Mouse (Mus musculus) forebrain, embryonic 16.5 days (tissue): ENCODE results near the gene BC004004. TPM values are rescaled to one million over a fixed set of nuclear protein-coding genes. Genes with fewer than 3 reads are reported as not detected.

Experiments
- ATAC-seq: fragments of 200-750 bp; cut with Nextera tagmentation; 2 replicates; pipeline ENCODE4 v1.8.0; 2017; ENCODE audit warnings: mild to moderate bottlenecking, moderate library complexity
- H3K27ac ChIP-seq: fragments of 300-500 bp; sonication (generic); 2 replicates; pipeline ENCODE4 v1.5.1; 2014; ENCODE audit warnings: low read length, control low read depth
- H3K27me3 ChIP-seq: fragments of 300-500 bp; sonication (generic); replicated peaks from 2 replicates; pipeline ENCODE4 v1.6.1; 2014; ENCODE audit warnings: low read length; ENCODE audit not compliant: control insufficient read depth, insufficient read depth
- H3K36me3 ChIP-seq: fragments of 300-500 bp; sonication (generic); 2 replicates; pipeline ENCODE4 v1.6.1; 2014; ENCODE audit not compliant: control insufficient read depth, insufficient read depth
- H3K4me1 ChIP-seq: fragments of 300-500 bp; sonication (generic); replicated peaks from 2 replicates; pipeline ENCODE4 v1.6.1; 2014; ENCODE audit warnings: low read length; ENCODE audit not compliant: control insufficient read depth, insufficient read depth
- H3K4me2 ChIP-seq: fragments of 300-500 bp; sonication (generic); 2 replicates; pipeline ENCODE4 v1.6.1; 2014; ENCODE audit warnings: mild to moderate bottlenecking, low read length, control low read depth
- H3K4me3 ChIP-seq: fragments of 300-500 bp; sonication (generic); replicated peaks from 2 replicates; pipeline ENCODE4 v1.5.1; 2014; ENCODE audit warnings: mild to moderate bottlenecking, low read length, control low read depth
- H3K9ac ChIP-seq: fragments of 300-500 bp; sonication (generic); replicated peaks from 2 replicates; pipeline ENCODE4 v1.6.1; 2014; ENCODE audit warnings: low read depth, low read length, control low read depth
- H3K9me3 ChIP-seq: fragments of 300-500 bp; sonication (generic); 2 replicates; pipeline ENCODE4 v1.6.1; 2016; ENCODE audit warnings: low read length; ENCODE audit not compliant: control insufficient read depth
- WGBS: fragments of 180-500 bp; shearing (Covaris S2); extraction: QIAGEN DNeasy Blood & Tissue Kit; methylation state at CpG from one replicate; pipeline ENCODE4 v1.1.7; 2014; 5-methylcytosine and 5-hydroxymethylcytosine counted together
- polyA plus RNA-seq: library from polyadenylated mRNA; unstranded; fragments of >200 nt; fragmentation: Nextera tagmentation; extraction: Ambion mirVana; gene quantifications from 2 replicates; pipeline ENCODE4 v1.2.1, GENCODE M21; 2015

BC004004 gene
- 102 and 108 TPM in 2 replicates for polyA plus RNA-seq

DNA sequence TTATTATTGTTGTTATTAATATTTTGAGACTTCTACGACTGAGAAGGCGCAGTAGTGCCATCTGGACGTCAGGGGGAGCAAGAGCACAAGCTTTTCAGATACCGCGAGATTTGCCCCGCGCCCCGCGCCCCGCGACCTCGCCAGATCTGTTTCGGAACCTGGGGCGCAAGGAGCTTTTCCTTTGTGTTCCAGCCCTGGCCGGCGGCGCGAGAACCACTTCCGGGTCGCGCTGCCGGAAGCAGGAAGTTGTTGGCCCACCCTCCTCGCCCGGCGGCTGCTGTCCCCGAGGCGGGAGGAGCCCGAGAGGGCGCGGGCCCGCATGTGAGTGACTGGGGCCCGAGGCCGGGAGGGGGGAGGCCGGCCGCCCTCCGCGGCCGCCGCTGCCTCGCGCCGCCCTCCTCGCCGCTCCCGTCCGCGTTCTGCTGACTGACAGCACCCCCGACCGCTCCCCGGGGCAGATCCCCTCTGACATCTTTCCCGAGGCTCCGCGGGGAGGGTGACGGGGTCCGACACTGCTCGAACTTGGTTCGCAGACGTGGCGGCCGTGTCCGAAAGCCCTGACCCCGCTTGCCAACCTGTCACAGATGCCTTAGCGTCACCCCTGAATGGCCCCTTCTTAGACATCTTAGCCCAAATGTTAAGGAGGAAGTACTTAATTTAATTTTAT lies at the start of gene BC004004:
TSS of gene BC004004 (plus strand) at position 107 of the 667 bp plus-strand sequence.
- peak; percentile 90 for ATAC-seq
- H3K9ac ChIP-seq, result peak within 1 kb of the TSS; percentile 99
- no peaks in the 10 kb centered on the region for H3K9me3 ChIP-seq
- peak within 1 kb of the TSS; percentile 89 for H3K27ac ChIP-seq
- peak within 1 kb of the TSS; percentile 93 for H3K4me3 ChIP-seq
- under 1% methylated on average over 51 of the region's 63 CpGs for WGBS
- H3K27me3 ChIP-seq, result no peaks in the 10 kb centered on the region
- H3K4me2 ChIP-seq, result peak within 1 kb of the TSS; percentile 88
- no peaks in the 10 kb centered on the region for H3K36me3 ChIP-seq
- H3K4me1 ChIP-seq, result peaks cover 23% of the 10 kb centered on the region

DNA sequence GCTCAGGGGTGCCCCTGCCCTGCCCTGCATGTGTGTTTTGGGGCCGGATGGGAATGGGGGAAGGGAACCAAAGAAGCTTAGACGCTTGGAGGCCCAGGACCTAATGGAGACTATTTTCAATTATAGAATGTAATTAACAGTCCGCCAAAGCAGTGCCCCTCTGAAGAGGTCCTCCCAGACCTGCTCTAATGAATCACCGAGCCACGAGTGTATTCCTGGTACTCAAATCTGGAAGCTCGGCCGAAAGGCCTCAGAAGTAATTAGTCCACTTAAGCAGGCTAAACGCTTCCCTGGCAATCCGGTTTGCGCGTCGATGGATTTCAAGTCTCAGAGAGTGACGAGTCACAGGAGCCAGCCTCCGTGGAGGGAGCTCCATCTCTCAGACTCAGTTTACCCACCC lies 48.0 kb upstream of the BC004004 start:
- H3K4me1 ChIP-seq, result no peaks in the 10 kb centered on the region
- H3K27me3 ChIP-seq, result no peaks in the 10 kb centered on the region
- no peaks in the 10 kb centered on the region for H3K9me3 ChIP-seq
- H3K27ac ChIP-seq, result no peak overlapping the region
- WGBS, result 16% methylated on average over 14 of the region's 14 CpGs
- H3K4me3 ChIP-seq, result no peak overlapping the region
- H3K4me2 ChIP-seq, result no peak overlapping the region
- H3K36me3 ChIP-seq, result no peaks in the 10 kb centered on the region
- no peak for ATAC-seq
- H3K9ac ChIP-seq, result no peak overlapping the region

DNA sequence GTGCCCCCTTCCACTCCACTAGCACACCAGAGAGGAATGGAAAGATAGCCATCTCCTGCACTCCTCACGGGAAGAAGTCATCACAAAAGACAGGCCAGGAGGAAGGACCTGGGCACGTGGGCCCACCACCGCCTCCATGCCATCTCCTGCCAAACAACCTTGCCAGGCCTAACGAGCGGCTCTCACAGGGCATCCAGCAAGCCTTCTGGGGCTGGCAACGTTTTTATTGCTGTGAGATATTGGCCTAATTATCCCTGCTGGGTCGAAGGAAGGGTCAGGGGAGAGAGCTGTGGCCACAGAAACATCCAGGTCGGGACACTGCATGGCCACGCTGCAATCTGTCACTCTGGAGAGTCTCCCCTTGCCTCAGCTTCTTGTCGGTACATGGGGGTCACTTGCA lies 37.5 kb upstream of the BC004004 start:
- 63% methylated on average over 10 of the region's 10 CpGs for WGBS
- Histone ChIP-seq H3K9ac (no peak overlapping the region), H3K27me3 (no peaks in the 10 kb centered on the region), H3K27ac (no peak overlapping the region), H3K4me1 (no peaks in the 10 kb centered on the region), H3K9me3 (no peaks in the 10 kb centered on the region), H3K36me3 (no peaks in the 10 kb centered on the region), H3K4me3 (no peak overlapping the region), H3K4me2 (no peak overlapping the region)
- ATAC-seq, result no peak

DNA sequence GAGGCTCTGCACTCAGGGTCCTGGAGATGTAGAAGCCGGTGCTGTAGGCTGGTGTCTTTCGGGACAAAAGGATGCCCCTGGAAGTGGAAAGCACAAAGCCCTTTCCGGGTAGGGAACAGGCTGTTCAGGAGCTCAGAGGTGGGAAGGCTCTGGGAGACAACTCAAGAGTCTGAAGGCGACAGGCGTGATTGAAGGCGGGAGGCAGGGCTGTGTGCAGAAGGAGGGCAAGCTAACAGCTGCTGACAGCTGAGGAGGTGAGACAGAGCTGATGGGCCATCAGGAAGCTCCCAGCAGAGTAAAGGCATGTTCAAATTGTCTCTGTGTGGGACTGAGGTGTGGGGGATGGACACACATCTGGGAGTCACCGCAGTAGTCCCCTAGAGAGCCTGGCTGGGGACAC lies 32.5 kb upstream of the BC004004 start:
- 77% methylated on average over 7 of the region's 7 CpGs for WGBS
- Histone ChIP-seq H3K4me1 (peaks cover 14% of the 10 kb centered on the region), H3K9ac (no peak overlapping the region), H3K4me2 (peak overlapping the region; percentile 96; the same call in 1 of the 2 replicates), H3K27me3 (0 out of 2 replicates have a peak, but pooled peaks cover 2% of the 10 kb centered on the region), H3K36me3 (no peaks in the 10 kb centered on the region), H3K4me3 (no peak overlapping the region), H3K27ac (no peak overlapping the region), H3K9me3 (no peaks in the 10 kb centered on the region)
- ATAC-seq, result no peak

DNA sequence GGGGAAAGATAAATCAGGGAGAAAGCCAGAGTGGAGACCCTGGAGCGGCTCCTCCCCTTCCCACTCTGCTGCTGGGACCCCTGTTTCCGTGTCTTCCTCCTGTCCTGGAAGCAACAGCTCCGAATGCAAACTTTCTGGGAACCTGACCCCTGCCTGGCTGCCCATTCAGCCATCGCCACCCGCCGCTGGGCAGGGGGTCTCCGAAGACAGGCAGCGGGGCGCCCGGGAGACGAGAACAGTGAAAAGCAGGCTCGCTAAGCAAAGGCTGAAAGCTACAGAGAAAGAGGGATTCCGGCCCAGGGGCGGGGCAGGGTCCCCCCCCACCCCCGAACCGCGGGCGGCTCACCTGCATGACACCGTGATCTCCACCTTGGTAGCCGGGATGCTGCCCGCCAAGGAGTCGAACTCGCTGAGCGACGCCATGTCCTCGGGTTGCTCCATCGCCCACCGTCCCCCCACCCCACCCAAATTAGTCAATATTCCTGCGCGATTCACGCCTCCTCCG lies 31.3 kb upstream of the BC004004 start:
- Histone ChIP-seq H3K9ac (peak overlapping the region; percentile 68), H3K36me3 (no peaks in the 10 kb centered on the region), H3K27ac (no peak overlapping the region), H3K4me3 (peak overlapping the region; percentile 73), H3K9me3 (no peaks in the 10 kb centered on the region), H3K4me2 (peak overlapping the region; percentile 96), H3K4me1 (peaks cover 14% of the 10 kb centered on the region), H3K27me3 (0 out of 2 replicates have a peak, but pooled peaks cover 2% of the 10 kb centered on the region)
- no peak for ATAC-seq
- WGBS, result 0% methylated on average over 32 of the region's 32 CpGs

DNA sequence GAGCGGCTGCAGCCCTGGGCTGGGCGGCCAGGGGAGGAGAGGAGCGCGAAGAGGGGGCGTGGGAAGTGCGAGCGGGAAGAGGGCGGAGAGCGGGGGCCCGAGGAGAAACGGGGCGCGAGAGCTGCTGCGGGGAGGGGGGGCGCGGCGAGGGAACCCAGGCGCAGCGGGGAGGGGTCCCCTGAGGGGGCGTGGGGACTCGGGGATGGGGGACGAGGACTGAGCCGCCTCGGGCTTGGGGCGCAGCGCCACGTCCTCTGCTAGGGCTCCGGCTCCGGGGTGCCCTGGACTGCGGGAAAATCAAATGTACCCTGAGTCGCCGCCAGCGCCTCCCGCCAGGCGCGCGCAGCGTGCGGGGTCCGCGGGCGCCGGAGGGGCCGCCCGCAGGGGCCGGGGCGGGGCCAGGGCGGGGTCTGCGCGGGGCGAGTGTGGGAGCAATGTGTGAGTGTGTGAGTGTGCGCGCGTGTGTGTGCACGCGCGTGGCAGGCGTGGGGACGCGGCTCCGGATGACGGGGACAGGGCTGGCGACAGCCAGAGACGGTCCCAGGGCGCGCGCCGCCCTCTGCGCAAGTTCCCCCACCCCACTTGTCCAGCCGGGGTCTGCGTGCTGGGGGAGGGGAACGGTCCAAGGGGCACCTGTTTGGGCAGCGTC lies 30.7 kb upstream of the BC004004 start, which contains the start of gene Cpne5:
TSS of gene Cpne5 (minus strand) at position 396 of the 649 bp plus-strand sequence.
- under 1% methylated on average over 61 of the region's 73 CpGs for WGBS
- Histone ChIP-seq H3K4me2 (peak within 1 kb of the TSS; percentile 96), H3K27ac (no peak within 1 kb of the TSS), H3K9me3 (no peaks in the 10 kb centered on the region), H3K9ac (peak within 1 kb of the TSS; percentile 68), H3K27me3 (0 out of 2 replicates have a peak, but pooled peaks cover 2% of the 10 kb centered on the region), H3K4me1 (peaks cover 14% of the 10 kb centered on the region), H3K4me3 (peak within 1 kb of the TSS; percentile 73), H3K36me3 (no peaks in the 10 kb centered on the region)
- peak; percentile 74 for ATAC-seq

DNA sequence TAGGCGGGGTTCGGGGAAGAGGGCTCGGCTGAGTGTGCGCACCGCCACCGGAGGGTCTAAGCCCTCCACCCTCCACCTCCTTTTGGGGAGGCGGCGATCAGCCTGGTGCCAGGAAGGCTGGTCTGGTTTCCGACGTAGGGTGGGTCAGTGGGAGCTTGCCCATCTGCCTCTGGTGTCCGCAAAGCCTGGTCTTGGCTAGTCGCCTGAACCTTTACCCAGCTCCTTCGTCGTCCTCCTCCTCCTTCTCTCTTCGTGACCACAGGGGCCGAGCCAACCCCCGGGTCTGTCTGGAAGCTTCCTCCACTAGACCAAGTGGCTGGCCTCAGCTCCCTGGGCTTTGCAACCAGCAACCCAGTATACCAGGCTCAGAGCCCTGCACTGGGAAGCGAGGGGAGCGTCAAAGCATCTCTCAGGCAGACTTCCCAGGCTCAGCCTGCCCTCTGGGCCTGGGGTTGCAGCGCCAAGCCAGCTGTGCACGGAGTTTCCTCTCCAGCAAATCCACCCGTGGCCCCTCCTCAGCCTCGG lies 30.1 kb upstream of the BC004004 start:
- WGBS, result 3% methylated on average over 22 of the region's 23 CpGs
- H3K4me2 ChIP-seq, result peak overlapping the region; percentile 96
- H3K4me1 ChIP-seq, result peaks cover 14% of the 10 kb centered on the region
- no peaks in the 10 kb centered on the region for H3K36me3 ChIP-seq
- 0 out of 2 replicates have a peak, but pooled peaks cover 2% of the 10 kb centered on the region for H3K27me3 ChIP-seq
- ATAC-seq, result peak; percentile 13; the same call in 1 of the 2 replicates
- H3K27ac ChIP-seq, result no peak overlapping the region
- peak overlapping the region; percentile 68 for H3K9ac ChIP-seq
- peak overlapping the region; percentile 73 for H3K4me3 ChIP-seq
- no peaks in the 10 kb centered on the region for H3K9me3 ChIP-seq

DNA sequence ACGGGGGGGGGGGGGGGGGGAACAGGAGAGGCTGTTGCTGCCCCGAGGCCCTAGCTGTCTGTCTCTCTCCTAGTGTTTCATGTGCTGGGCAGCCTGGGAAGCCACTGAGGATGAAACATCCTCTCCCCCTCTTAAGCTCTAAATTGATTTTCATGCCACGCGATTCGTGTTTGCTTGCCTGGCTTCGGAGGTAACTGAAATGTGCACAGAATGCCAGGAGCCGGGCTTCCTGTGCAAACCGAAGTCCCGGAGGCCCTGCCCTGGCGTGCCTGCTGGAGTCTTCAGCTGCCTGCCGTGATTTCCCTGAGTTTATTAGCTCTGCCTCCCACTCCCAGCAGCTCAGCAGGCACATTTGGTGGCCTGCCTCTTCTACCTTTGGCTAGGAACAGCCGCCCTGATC lies 23.7 kb upstream of the BC004004 start:
- no peak overlapping the region for H3K4me2 ChIP-seq
- H3K27me3 ChIP-seq, result no peaks in the 10 kb centered on the region
- no peaks in the 10 kb centered on the region for H3K9me3 ChIP-seq
- H3K27ac ChIP-seq, result no peak overlapping the region
- 42% methylated on average over 10 of the region's 12 CpGs for WGBS
- H3K9ac ChIP-seq, result no peak overlapping the region
- H3K4me1 ChIP-seq, result peaks cover 11% of the 10 kb centered on the region
- H3K4me3 ChIP-seq, result no peak overlapping the region
- no peaks in the 10 kb centered on the region; the same call in 1 of the 2 replicates for H3K36me3 ChIP-seq
- no peak for ATAC-seq

DNA sequence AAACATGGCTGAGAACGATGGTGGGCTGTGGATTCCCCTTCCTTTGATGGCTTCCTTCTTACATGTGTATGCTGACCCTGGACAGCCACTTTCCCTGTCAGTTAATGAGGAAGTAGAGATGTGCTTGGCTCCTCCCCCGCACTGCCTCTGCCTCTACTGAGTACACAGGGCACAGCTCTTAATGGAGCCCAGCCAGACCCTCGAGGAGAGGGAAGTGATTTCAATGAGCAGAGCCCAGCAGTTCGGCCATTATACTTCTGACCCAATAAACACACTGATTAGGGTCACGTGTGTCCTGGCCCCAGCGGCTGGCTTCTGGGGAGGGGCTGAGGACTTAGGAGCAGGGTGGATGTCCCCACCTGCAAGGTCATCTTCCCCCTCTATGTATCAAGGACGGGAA lies 22.9 kb upstream of the BC004004 start:
- H3K4me3 ChIP-seq, result no peak overlapping the region
- no peak overlapping the region for H3K9ac ChIP-seq
- H3K9me3 ChIP-seq, result no peaks in the 10 kb centered on the region
- no peaks in the 10 kb centered on the region for H3K27me3 ChIP-seq
- H3K4me2 ChIP-seq, result no peak overlapping the region
- peaks cover 11% of the 10 kb centered on the region for H3K4me1 ChIP-seq
- H3K36me3 ChIP-seq, result no peaks in the 10 kb centered on the region; the same call in 1 of the 2 replicates
- WGBS, result 25% methylated on average over 7 of the region's 7 CpGs
- no peak overlapping the region for H3K27ac ChIP-seq
- ATAC-seq, result 0 out of 2 replicates have a peak, but pooled peaks have one; percentile 43
